Mouse (Mus musculus): ENCODE results near the gene Cnnm1. TPM values are rescaled to one million over a fixed set of nuclear protein-coding genes. Genes with fewer than 3 reads are reported as not detected.
A peak's percentile ranks its signal among the peaks of the same experiment; 100 is the strongest.

Gene Cnnm1
- polyA plus RNA-seq, 1 experiment from 2014 or later: 0.37 TPM

- 31% methylated on average over 10 of the region's 10 CpGs for WGBS
- H3K4me1 ChIP-seq (replicated peaks; ENCODE audit: control insufficient read depth, insufficient read depth, low read length): peaks cover 29% of the 10 kb centered on the region
Measured at GRCm38 (mm10) chr19:43525104-43525482, 84.9 kb downstream of the Cnnm1 start.

GRCm38 (mm10) chr19:43525566-43525965, 85.3 kb downstream of the Cnnm1 start:
- no peak overlapping the region for H3K4me3 ChIP-seq (ENCODE audit: low read depth, low read length)
- DNase-seq (ENCODE audit: low spot score) (no peak), ATAC-seq (replicated peaks; ENCODE audit: low FRiP score) (no peak)
- WGBS: 87% methylated on average over 7 of the region's 7 CpGs
- no peaks in the 10 kb centered on the region for H3K36me3 ChIP-seq (ENCODE audit: control insufficient read depth, insufficient read depth, low read length)
- H3K27ac ChIP-seq (ENCODE audit: low read depth, low read length): no peak overlapping the region
- peak overlapping the region; percentile 77 for H3K9ac ChIP-seq (ENCODE audit: low read length)
- H3K4me2 ChIP-seq (ENCODE audit: low read depth, low read length, severe bottlenecking): 0 out of 2 replicates have a peak overlapping the region, but pooled peaks have one; percentile 87
- H3K4me1 ChIP-seq (replicated peaks; ENCODE audit: control insufficient read depth, insufficient read depth, low read length): peaks cover 27% of the 10 kb centered on the region
- H3K27me3 ChIP-seq (ENCODE audit: control insufficient read depth, insufficient read depth, low read length): no peaks in the 10 kb centered on the region; the same call in 1 of the 2 replicates
- no peaks in the 10 kb centered on the region for H3K9me3 ChIP-seq (ENCODE audit: control insufficient read depth, low read length)

More at GRCm38 (mm10) chr19:43525104-43525482, 84.9 kb downstream of the Cnnm1 start:
- Histone ChIP-seq H3K27ac (ENCODE audit: low read depth, low read length) (no peak overlapping the region), H3K27me3 (ENCODE audit: control insufficient read depth, insufficient read depth, low read length) (no peaks in the 10 kb centered on the region; the same call in 1 of the 2 replicates), H3K9ac (ENCODE audit: low read length) (peak overlapping the region; percentile 77), H3K4me3 (ENCODE audit: low read depth, low read length) (peak overlapping the region; percentile 70), H3K9me3 (ENCODE audit: control insufficient read depth, low read length) (no peaks in the 10 kb centered on the region), H3K4me2 (ENCODE audit: low read depth, low read length, severe bottlenecking) (peak overlapping the region; percentile 87), H3K36me3 (ENCODE audit: control insufficient read depth, insufficient read depth, low read length) (no peaks in the 10 kb centered on the region)
- DNase-seq (ENCODE audit: low spot score) (peak; percentile 60), ATAC-seq (replicated peaks; ENCODE audit: low FRiP score) (no peak; the same call in 1 of the 2 replicates)

GRCm38 (mm10) chr19:43526025-43526424, 85.8 kb downstream of the Cnnm1 start:
- no peaks in the 10 kb centered on the region for H3K36me3 ChIP-seq (ENCODE audit: control insufficient read depth, insufficient read depth, low read length)
- no peak overlapping the region for H3K9ac ChIP-seq (ENCODE audit: low read length)
- H3K27me3 ChIP-seq (ENCODE audit: control insufficient read depth, insufficient read depth, low read length): no peaks in the 10 kb centered on the region; the same call in 1 of the 2 replicates
- peaks cover 22% of the 10 kb centered on the region for H3K4me1 ChIP-seq (replicated peaks; ENCODE audit: control insufficient read depth, insufficient read depth, low read length)
- no peak for ATAC-seq (replicated peaks; ENCODE audit: low FRiP score)
- WGBS: 94% methylated on average over 9 of the region's 9 CpGs
- no peak overlapping the region for H3K4me2 ChIP-seq (ENCODE audit: low read depth, low read length, severe bottlenecking)
- H3K4me3 ChIP-seq (ENCODE audit: low read depth, low read length): no peak overlapping the region
- no peak for DNase-seq (ENCODE audit: low spot score)
- H3K9me3 ChIP-seq (ENCODE audit: control insufficient read depth, low read length): no peaks in the 10 kb centered on the region
- no peak overlapping the region for H3K27ac ChIP-seq (ENCODE audit: low read depth, low read length)

GRCm38 (mm10) chr19:43527131-43527530, 86.9 kb downstream of the Cnnm1 start:
- WGBS: 7% methylated on average over 11 of the region's 11 CpGs
- H3K27ac ChIP-seq (ENCODE audit: low read depth, low read length): no peak overlapping the region
- no peaks in the 10 kb centered on the region for H3K9me3 ChIP-seq (ENCODE audit: control insufficient read depth, low read length)
- no peak overlapping the region for H3K9ac ChIP-seq (ENCODE audit: low read length)
- H3K36me3 ChIP-seq (ENCODE audit: control insufficient read depth, insufficient read depth, low read length): no peaks in the 10 kb centered on the region
- H3K4me2 ChIP-seq (ENCODE audit: low read depth, low read length, severe bottlenecking): no peak overlapping the region
- DNase-seq (ENCODE audit: low spot score) (no peak), ATAC-seq (replicated peaks; ENCODE audit: low FRiP score) (no peak)
- H3K27me3 ChIP-seq (ENCODE audit: control insufficient read depth, insufficient read depth, low read length): no peaks in the 10 kb centered on the region; the same call in 1 of the 2 replicates
- H3K4me1 ChIP-seq (replicated peaks; ENCODE audit: control insufficient read depth, insufficient read depth, low read length): peaks cover 15% of the 10 kb centered on the region
- H3K4me3 ChIP-seq (ENCODE audit: low read depth, low read length): no peak overlapping the region

- no peak overlapping the region for H3K27ac ChIP-seq (ENCODE audit: low read depth, low read length)
- 69% methylated on average over 8 of the region's 8 CpGs for WGBS
- ATAC-seq (replicated peaks; ENCODE audit: low FRiP score) (no peak), DNase-seq (ENCODE audit: low spot score) (no peak)
- H3K9ac ChIP-seq (ENCODE audit: low read length): no peak overlapping the region
- peaks cover 14% of the 10 kb centered on the region for H3K4me1 ChIP-seq (replicated peaks; ENCODE audit: control insufficient read depth, insufficient read depth, low read length)
- no peak overlapping the region for H3K4me2 ChIP-seq (ENCODE audit: low read depth, low read length, severe bottlenecking)
- H3K9me3 ChIP-seq (ENCODE audit: control insufficient read depth, low read length): no peaks in the 10 kb centered on the region
- H3K27me3 ChIP-seq (ENCODE audit: control insufficient read depth, insufficient read depth, low read length): no peaks in the 10 kb centered on the region; the same call in 1 of the 2 replicates
- no peaks in the 10 kb centered on the region for H3K36me3 ChIP-seq (ENCODE audit: control insufficient read depth, insufficient read depth, low read length)
- H3K4me3 ChIP-seq (ENCODE audit: low read depth, low read length): no peak overlapping the region
Measured at GRCm38 (mm10) chr19:43528056-43528587, 87.9 kb downstream of the Cnnm1 start.

GRCm38 (mm10) chr19:43530197-43530770, 90.0 kb downstream of the Cnnm1 start:
- Histone ChIP-seq H3K4me1 (replicated peaks; ENCODE audit: control insufficient read depth, insufficient read depth, low read length) (0 out of 2 replicates have a peak, but pooled peaks cover under 1% of the 10 kb centered on the region), H3K27me3 (ENCODE audit: control insufficient read depth, insufficient read depth, low read length) (no peaks in the 10 kb centered on the region; the same call in 1 of the 2 replicates), H3K27ac (ENCODE audit: low read depth, low read length) (no peak overlapping the region), H3K9me3 (ENCODE audit: control insufficient read depth, low read length) (no peaks in the 10 kb centered on the region), H3K36me3 (ENCODE audit: control insufficient read depth, insufficient read depth, low read length) (no peaks in the 10 kb centered on the region), H3K4me2 (ENCODE audit: low read depth, low read length, severe bottlenecking) (peak overlapping the region; percentile 49), H3K9ac (ENCODE audit: low read length) (no peak overlapping the region), H3K4me3 (ENCODE audit: low read depth, low read length) (peak overlapping the region; percentile 7; the same call in 1 of the 2 replicates)
- DNase-seq (ENCODE audit: low spot score) (peak; percentile 85), ATAC-seq (replicated peaks; ENCODE audit: low FRiP score) (peak; percentile 80)
- WGBS: under 1% methylated on average over 13 of the region's 13 CpGs

- no peaks in the 10 kb centered on the region for H3K4me1 ChIP-seq (replicated peaks; ENCODE audit: control insufficient read depth, insufficient read depth, low read length)
- no peaks in the 10 kb centered on the region for H3K36me3 ChIP-seq (ENCODE audit: control insufficient read depth, insufficient read depth, low read length)
- ATAC-seq (replicated peaks; ENCODE audit: low FRiP score) (no peak), DNase-seq (ENCODE audit: low spot score) (no peak)
- no peaks in the 10 kb centered on the region for H3K9me3 ChIP-seq (ENCODE audit: control insufficient read depth, low read length)
- H3K4me2 ChIP-seq (ENCODE audit: low read depth, low read length, severe bottlenecking): no peak overlapping the region
- H3K9ac ChIP-seq (ENCODE audit: low read length): no peak overlapping the region
- 34% methylated on average over 12 of the region's 12 CpGs for WGBS
- no peak overlapping the region for H3K4me3 ChIP-seq (ENCODE audit: low read depth, low read length)
- no peak overlapping the region for H3K27ac ChIP-seq (ENCODE audit: low read depth, low read length)
- no peaks in the 10 kb centered on the region; the same call in 1 of the 2 replicates for H3K27me3 ChIP-seq (ENCODE audit: control insufficient read depth, insufficient read depth, low read length)
Measured at GRCm38 (mm10) chr19:43530921-43531320, 90.7 kb downstream of the Cnnm1 start.

GRCm38 (mm10) chr19:43535372-43535771, 95.1 kb downstream of the Cnnm1 start:
- ATAC-seq (replicated peaks; ENCODE audit: low FRiP score) (no peak), DNase-seq (ENCODE audit: low spot score) (no peak)
- no peak overlapping the region for H3K4me2 ChIP-seq (ENCODE audit: low read depth, low read length, severe bottlenecking)
- no peak overlapping the region for H3K27ac ChIP-seq (ENCODE audit: low read depth, low read length)
- no peaks in the 10 kb centered on the region for H3K9me3 ChIP-seq (ENCODE audit: control insufficient read depth, low read length)
- no peak overlapping the region for H3K4me3 ChIP-seq (ENCODE audit: low read depth, low read length)
- no peaks in the 10 kb centered on the region for H3K27me3 ChIP-seq (ENCODE audit: control insufficient read depth, insufficient read depth, low read length)
- 86% methylated on average over 3 of the region's 3 CpGs for WGBS
- no peaks in the 10 kb centered on the region for H3K36me3 ChIP-seq (ENCODE audit: control insufficient read depth, insufficient read depth, low read length)
- H3K4me1 ChIP-seq (replicated peaks; ENCODE audit: control insufficient read depth, insufficient read depth, low read length): no peaks in the 10 kb centered on the region
- H3K9ac ChIP-seq (ENCODE audit: low read length): no peak overlapping the region
